Mouse (Mus musculus) v-Abl transformed pro-B cells (cell line): ENCODE measurements around the gene Inafm2.

Experiments used
- in situ Hi-C, 2 experiments: fragments of 400-800 bp; cut with MboI; formaldehyde crosslinking; loops; one replicate each; pipeline ENCODE4 v1.15.1; 2025; ENCODE audit not compliant: unreplicated experiment in 2 of 2

Gene Inafm2

DNA sequence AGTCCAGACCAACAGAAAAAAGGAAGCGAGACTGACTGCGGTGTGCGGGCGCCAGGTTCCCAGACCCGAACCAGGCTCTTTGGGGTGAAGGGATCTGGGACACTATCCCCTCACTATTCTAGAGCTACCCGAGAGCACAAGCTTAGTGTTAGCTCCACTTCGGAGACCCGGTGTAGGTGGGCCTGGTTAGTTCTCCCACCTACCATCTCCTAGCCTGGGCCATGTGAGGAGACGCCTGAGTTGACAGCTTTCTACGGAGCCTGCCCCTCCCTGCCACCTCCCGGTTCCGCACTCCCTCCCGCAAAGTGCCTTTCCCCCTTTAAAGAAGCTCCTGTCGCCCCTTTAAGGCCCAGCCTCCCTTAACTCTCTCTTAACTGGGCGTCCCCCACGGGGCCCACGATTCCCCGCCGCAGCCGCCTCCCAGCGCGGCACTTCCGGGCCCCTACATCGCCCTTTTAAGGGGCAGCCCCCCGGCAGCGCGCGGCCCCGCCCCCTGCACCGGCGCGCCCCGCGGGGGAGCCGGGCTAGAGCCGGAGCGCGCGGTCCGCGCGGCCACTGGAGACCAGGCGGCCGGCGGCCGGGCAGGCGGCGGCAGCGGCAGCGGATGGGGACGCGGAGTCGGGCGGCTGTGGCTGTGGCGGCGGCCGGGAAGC lies at the start of gene Inafm2:
Inafm2 (plus strand) TSS at position 527 of the 653 bp plus-strand sequence.
- in situ Hi-C loops = loop anchor here (5.0 to 25.0 kb wide), 5 partner anchors 43 to 1608 kb away; partner anchors contain the start of gene Ankrd63 (in 1 of the 2)

DNA sequence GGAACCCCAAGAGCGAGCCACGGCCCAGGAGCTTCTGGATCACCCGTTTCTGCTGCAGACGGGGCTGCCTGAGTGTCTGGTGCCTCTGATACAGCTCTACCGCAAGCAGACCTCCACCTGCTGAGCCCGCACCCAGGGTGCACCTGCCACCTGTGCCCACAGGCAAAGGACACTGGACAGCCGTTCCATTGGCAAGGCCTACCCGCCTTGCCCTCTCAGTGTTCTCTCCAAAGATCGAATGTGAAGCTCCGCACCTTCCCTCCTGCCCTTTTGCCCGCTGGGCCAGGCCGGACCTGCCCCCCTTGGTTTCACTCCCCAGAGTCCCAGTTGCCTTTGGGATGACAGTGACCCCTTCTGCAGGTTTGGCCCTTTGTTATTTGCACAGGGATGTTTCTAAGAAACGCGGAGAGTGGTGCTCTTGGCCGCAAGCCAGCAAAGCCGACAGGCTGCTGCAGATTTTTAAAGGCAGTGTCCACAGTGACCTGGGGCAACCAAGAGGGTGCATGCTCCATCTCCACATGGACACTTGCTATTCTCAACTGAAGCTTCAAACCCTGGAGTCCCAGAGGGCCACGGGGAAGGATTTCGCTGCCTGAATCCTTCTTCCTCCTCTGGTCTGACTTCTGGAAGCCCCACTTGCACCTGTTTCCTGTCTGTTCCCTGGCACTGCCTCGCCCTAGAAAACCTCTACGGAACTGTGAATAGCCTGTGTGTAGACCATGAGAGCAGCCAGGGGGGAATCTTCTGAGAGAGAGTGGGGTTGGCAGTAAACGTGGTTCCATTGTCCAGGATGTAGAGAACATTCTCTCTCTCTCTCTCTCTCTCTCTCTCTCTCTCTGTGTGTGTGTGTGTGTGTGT lies 48.9 kb upstream of the Inafm2 start:
- in situ Hi-C loops = loop anchor here (5.0 to 10.0 kb wide), 2 partner anchors 59 to 212 kb away; no protein-coding TSS in a partner anchor

DNA sequence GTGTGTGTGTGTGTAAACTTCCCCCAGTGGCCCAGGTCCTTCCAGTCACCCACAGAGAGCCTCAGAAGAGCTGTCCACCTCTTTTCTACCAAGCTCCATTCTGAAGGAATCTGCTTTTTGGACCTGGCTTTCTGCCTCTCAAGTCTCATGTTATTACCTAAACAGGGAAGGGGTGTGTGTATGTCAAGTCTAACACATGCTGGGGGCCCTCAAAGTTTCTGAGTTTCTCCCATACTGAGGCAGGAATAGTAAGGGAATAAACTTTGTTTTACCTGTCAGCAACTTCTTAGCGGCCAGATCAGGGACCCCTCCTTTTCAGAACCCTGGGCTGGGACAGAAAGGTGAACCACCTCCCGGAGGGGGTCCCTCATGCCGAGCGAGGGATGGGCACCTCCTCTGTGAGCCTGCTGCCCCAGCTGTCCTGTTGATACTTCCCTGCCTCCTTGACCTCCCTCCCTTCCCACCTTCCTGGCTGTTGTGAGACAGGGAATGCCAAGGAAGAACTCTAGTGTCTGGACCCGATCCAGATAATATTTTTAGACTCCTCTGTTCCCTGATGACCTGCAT lies 48.2 kb upstream of the Inafm2 start:
- in situ Hi-C loops = loop anchor here (5.0 to 10.0 kb wide), 2 partner anchors 60 to 213 kb away; no protein-coding TSS in a partner anchor

DNA sequence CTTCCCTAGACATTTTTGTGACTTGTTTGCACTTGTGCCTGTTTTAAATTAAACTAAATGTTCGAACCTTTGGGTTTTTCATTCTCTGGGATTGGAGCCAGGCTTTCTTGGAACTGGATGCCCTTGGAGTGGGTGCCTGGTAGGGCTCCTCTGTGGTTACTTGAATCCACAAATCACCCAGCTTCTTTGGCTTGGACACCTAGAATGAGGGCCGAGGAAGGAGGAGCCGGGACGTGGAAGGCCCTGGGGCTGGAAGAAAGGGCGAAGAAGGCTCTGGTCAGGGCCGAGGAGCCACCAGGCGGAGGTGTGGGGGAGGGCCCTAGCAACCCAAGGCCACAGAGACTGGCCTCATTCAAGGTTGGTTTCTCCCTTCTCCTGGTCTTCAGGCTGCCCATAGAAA lies 47.6 kb upstream of the Inafm2 start:
- in situ Hi-C loops = loop anchor here (5.0 to 10.0 kb wide), 2 partner anchors 61 to 213 kb away; no protein-coding TSS in a partner anchor

DNA sequence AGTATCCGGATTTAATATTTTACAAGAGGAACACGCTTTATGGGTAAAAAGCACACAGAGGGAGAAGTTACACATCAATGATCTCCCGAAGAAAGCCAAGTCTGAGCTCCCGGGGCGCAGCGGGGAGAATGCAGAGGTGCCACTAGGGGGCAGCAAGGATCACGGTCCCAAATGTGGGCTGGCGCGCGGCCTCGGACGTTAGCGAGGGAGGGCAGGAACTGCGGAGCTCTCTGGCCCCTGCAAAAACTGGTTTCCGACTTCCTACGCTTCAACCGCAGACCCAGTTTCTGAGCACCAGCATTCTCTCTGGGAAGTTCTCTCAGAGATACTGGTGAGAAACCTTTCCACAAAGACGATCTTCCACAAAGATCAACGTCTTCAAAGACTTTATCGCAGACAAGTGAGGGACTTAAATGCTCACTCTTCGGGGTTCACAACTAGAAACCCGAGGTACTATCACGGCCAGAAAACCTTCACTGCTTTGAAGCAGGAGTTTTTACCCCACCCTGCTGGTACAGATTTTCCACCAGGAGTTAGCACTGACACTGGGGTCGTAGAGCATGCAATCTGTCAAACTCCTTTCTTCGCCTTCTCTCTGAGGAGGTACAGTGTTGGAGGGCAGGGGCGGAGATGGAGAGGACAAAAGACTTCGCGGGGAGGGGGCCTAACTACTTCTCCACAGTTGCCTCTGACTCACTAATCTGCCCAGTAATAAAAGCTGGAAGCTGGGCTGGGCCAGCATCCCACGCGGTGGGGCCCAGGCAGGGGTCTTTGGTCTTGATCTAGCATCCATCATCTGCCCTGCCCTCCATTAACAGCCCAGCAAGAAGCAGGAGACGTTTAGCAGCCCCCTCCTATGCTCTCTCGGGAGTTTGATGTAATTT lies 45.1 kb upstream of the Inafm2 start:
- in situ Hi-C loops = loop anchor here (5.0 kb wide), 2 partner anchors 47 to 57 kb away; partner anchors contain the start of gene Inafm2 (in 1 of the 2)

DNA sequence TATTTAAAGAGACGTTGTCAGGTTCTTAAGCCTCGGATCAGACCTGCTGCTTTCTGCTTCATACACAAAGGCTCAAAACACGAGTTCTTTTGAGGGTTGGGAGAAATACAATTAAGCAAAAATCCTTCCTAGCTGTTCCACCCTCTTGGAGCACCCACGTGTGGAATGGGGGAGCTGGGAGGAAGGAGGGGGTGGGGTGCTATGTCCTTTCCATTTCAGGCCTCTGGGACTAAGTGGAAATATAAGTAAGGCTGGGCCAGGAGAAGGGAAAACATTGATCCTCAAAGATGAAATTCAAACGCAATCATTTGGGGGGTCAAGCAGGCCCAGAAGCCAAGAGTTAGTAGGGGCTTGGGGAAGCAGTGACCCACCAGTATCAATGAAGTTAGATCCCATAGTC lies 44.4 kb upstream of the Inafm2 start:
- in situ Hi-C loops = loop anchor here (5.0 kb wide), 2 partner anchors 46 to 56 kb away; partner anchors contain the start of gene Inafm2 (in 1 of the 2)

DNA sequence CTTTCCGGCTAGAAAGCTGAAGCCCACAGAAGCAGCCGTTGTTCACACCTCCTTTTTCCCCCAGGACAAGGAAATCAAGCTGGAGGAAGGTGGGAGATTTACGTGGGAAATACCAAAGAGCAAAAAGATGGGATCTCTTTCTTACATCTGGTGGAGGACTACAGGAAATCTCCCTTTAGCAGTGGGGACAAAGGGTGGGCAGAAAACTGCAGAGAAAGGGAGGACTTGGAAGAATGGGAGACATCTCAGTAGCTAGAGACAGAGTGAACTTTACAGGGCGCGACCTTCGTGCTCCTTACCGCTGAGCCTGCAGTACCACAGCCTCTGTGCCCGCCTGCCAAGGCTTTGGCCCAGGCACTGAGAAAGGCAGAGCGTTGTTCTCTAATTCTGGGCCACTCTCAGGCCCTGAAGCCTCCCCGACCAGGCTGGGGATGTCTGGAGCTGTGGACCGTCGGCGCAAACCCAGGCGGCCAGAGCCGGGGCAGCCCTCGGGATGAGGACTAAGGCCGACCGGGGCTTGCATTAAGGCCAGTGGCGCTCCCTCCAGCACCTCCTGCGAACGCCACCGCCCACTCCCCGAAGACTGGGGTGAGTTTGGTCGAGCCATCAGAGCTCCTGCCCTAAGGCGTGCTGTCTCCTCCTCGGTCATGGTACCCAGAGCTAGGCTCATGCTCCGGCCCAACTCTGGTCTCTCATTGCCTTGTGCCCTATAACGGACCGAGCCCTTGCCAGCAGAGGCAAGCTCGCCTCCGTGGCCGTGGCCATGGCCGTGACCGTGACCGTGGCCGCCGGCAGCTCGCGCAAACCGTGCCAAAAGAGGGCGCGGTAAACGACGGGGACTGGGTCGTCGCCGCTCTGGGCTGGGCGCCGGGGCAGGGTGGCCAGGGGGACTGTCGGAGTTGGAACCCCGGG lies 43.3 kb upstream of the Inafm2 start:
- in situ Hi-C loops = loop anchor here (5.0 kb wide), 2 partner anchors 45 to 55 kb away; partner anchors contain the start of gene Inafm2 (in 1 of the 2)

DNA sequence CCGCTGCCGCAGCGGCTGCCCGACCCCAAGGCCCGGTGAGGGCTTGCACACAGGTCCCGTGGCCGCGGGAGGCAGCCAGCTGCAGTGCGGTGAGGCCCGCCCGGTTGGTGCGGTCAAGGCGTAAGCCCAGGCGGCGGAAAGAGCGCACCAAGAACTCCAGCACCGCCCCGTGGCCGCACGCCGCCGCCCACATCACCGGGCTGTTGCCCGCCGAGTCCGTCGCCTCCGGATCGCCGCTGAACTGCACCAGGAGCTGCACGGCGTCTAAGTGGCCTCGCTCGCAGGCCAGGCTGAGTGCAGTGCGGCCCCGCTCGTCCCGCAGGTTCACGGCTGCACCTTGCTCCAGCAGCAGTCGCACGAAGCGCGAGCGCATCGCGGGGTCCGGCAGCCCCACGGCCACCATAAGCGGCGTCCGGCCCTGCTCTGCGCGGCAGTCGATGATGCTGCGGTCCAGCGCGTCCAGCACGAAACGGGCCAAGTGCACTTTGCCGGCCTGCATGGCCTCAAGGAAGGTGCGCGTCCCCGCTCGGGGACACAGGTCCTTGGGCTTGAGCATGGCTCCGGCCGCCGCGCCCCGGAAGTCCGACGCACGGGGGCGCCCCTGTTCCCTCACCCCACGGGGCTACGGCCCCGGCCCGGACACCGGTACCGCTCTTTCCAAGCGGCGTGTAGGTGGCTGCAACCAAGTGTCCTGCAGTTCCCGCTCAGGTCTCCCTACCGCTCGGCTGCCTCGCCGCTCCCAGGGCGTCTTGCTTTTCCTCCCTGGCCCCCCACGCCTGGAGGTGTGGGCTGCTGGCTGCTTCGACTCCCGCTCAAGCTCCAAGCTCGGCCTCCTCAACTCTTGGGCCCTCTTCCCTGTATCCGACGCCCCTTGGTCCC lies 42.4 kb upstream of the Inafm2 start:
- in situ Hi-C loops = loop anchor here (5.0 kb wide), 2 partner anchors 44 to 54 kb away; partner anchors contain the start of gene Inafm2 (in 1 of the 2)

DNA sequence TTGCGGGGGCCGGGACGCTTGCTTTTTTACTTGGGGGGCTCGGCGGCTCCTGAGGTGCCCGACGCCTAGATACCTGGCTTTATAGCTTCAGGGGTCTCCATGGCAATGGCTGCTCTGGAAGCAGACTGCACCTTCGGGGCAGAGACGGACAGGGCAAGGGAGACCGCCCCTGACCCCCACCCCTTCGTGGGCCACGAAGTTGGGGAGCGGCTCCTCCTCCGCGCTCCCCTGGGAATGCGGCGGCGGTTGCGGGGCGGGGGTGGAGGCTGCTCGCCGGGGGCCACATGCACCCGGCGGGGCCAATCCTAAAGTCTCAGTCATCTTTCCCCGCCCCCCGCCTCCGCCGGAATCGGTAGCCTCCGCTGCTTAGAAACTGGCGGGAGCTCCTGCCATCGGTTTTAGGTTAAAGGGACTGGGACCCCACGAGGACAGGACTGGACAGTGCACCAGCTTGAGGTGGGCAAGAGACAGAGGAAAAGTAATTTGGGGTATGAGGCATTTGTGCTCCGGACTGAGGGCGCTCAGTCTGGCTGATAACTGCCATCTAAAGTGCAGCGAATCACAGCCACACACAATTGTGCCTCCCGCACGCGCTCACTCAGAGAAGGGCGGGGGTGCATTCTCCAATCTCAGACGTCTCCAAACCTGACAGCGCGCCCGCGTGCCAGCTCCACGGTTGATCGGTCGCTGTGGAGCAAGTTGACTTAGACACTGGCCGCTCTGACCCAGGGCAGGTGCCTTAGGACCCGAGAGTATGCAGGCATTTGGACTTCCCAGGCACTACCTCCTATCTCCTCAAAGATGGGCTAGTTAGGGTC lies 41.4 kb upstream of the Inafm2 start, which contains the start of gene Ankrd63:
Ankrd63 (minus strand) TSS at position 51 of the 818 bp plus-strand sequence.
- in situ Hi-C loops = loop anchor here (5.0 kb wide), 2 partner anchors 43 to 53 kb away; partner anchors contain the start of gene Inafm2 (in 1 of the 2)

DNA sequence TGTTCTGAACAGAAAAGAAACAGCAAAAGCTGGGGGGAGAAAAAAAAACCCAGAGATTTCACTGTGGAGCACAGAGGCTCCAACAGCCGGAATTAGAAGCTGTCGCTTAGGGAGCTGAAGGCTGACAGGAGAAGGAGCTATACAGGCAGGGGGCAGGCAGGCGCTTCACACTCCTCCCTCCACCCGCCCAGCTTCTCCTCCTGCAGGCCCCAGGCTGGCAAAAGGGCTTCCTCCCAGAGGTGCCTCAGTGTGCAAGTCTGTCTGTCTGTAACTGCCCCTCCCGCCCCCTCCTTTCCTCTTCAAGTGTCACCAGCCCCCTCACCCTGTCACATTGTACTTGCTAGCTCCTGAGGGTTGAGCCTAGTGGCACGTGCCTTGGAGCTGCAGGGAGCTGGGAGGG lies 39.1 kb upstream of the Inafm2 start:
- in situ Hi-C loops = no loop called here

DNA sequence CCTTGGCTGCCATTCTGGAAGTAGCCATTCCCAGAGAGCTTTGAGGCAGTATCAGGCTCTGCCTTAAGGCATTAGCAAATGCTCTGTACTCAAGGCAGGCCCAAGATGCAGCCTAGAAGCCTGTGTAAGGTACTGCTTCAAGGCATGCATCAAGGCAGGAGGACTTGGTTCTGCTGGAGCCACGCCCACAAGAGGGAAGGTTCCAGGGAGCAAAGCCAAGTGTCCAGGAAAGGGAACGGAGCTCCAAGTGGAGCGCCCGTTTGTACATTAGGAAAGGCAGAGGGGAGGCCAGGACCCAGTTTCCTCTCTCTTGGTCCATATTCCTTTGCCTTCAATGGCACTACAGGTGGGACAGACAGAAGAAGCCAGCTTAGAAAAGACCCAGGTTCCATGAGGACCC lies 37.1 kb upstream of the Inafm2 start:
- in situ Hi-C loops = no loop called here

DNA sequence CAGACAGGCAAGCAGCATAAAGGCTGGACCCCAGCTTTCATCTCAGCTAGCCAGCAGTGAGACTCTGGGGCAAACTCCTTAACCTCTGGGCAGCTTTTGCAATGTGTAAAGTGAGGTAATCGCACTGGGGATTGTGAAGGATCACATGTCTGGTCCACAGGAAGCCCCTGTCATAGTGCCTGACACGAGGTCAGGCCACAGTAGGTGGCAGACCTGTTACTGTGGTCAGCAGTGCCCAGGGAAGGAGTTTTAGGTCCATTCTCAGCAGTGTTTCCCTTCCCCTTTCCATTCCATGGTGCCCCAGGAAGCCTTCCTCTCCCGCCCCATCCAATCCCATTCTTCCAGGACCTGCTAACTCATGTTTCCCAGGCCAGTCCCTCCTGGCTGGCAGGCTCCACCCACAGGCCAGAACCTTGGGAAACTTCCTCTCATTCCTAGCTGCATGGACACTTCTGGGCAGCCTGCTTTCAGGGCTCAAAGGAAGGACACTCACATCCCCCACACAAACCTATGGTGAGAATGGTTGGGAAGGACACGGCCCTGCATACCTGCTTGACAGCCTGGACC lies 35.8 kb upstream of the Inafm2 start:
- in situ Hi-C loops = no loop called here

DNA sequence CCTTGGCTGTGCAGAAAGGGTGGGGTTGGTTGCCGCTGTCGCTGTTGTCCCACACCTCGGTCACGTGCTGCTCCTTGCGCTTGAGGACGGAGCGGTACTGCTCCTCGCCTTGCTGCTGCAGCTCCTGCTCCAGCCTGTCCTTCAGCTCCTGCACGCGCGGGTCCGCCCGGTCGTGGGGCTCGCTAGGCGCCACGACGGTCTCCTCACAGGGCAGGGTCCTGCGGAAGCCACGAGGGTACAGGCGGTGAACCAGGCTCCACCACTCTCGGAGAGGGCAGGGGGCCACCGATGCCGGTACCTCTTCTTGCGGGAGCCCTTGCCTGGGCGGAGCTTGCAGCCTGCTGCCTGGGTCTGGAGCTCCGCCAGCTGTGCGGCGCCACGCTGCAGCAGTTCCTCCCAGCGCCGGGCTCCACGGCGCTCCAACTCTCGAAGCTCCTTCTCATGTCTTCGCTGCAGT lies 34.5 kb upstream of the Inafm2 start:
- in situ Hi-C loops = no loop called here

DNA sequence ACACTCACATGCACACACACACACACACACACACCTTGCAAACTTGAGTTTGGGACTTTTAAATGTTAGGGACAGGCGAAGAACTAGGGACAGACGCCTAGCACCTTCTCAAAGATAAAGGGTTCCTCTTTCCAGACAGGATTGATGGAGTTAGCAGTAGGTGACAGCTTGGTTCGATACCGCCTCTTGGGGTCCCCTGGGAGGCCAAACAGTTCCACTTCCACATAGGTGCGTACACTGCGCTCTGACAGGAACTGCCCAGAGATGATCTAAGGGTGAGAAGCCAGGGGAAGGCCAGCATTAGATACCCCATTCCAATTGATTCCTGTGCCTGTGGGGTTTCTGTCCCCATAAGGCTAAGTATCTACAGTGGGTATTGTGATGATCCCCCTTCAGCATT lies 31.9 kb upstream of the Inafm2 start:
- in situ Hi-C loops = no loop called here

DNA sequence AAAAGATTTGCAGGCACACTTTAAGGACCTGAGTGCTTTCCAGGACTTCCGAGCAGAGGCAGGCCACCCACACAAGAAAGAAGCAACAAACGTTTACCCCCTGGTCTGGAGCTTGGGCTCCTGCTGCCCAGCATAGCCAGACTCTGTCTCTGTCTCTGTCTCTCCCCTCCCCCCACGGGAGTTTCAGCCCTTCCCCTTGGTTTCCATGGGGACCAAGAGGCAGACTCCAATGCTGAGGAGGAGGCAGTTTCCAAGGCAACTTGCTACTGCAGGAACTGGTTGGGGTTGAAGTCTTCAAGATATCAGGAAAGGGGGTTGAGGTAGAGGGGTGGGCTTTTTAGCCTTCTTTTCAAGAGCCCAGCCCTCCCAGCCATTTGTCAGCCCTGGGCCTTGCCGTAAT lies 31.3 kb upstream of the Inafm2 start:
- in situ Hi-C loops = no loop called here

DNA sequence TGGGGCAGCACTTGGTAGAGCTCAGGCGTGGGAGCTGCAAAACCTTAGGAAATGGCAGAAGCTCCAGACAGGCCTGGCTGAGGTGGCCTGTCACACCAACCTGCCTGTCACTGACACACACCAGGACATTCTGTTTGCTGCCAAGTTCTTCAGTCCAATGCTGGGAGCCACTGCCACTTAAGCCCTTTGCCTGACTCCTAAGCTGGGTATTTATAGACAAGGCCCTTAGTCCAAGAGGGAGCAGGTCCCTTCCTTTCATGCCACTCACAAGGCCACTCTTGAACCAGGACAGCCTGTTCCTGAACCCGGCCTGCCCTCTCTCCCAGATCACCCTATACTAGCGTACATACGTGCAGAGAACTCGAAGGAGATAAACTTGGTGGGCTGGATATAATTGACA lies 28.9 kb upstream of the Inafm2 start:
- in situ Hi-C loops = no loop called here
